Comparison of ENCODE assay signal across 14 mouse cellular contexts in genomic region chr16:45841016-45841415, GRCm38 (mm10).
DNase-seq lines count a peak whose midpoint lies in the region; ATAC-seq and TF ChIP-seq lines count a peak whose summit lies in the region.
"Had no signal": no experiment of that assay in that cellular context is flagged by ENCODE, and none has a peak within 500 bp of the region (broad histone marks: within the 10 kb centered on the region; RNA-seq: fewer than 3 reads in every experiment).

No protein-coding gene starts in this region.

- WGBS in heart, embryonic 13.5 days: 62% methylated on average over 3 of the region's 3 CpGs
- 77% methylated on average over 3 of the region's 3 CpGs for WGBS in limb, embryonic 12.5 days
- 81% methylated on average over 3 of the region's 3 CpGs for WGBS in limb, embryonic 10.5 days
- WGBS in limb, embryonic 13.5 days: 77% methylated on average over 3 of the region's 3 CpGs

- no peaks in the 10 kb centered on the region for H3K27me3 ChIP-seq in heart, embryonic 13.5 days (replicated peaks)
- H3K27me3 ChIP-seq in limb, embryonic 12.5 days: no peaks in the 10 kb centered on the region
- H3K27me3 ChIP-seq in limb, embryonic 10.5 days (ENCODE audit: low read depth, poor library complexity, severe bottlenecking): no peaks in the 10 kb centered on the region
- no peaks in the 10 kb centered on the region for H3K27me3 ChIP-seq in limb, embryonic 13.5 days
- H3K27me3 ChIP-seq: hindbrain, embryonic 12.5 days had no signal

- no peak for DNase-seq in heart, adult 11 months
- DNase-seq in limb, embryonic 10.5 days (ENCODE audit: low spot score): no peak
- peak; percentile 52 for DNase-seq in brain, embryonic 14.5 days (ENCODE audit: low read depth)
- DNase-seq in spleen, postnatal 36 days (ENCODE audit: low spot score in 2 of 2): no peak
- DNase-seq: cerebellum, adult 11-12 months; kidney, adult 18-20 months; midbrain, embryonic 14.5 days; thymus, postnatal 25 days had no signal

- H3K9ac ChIP-seq in heart, embryonic 13.5 days: peak overlapping the region; percentile 21; the same call in 1 of the 2 replicates
- H3K9ac ChIP-seq in limb, embryonic 12.5 days (replicated peaks): 0 out of 2 replicates have a peak overlapping the region, but pooled peaks have one; percentile 4
- H3K9ac ChIP-seq in limb, embryonic 13.5 days: no peak overlapping the region
- H3K9ac ChIP-seq: hindbrain, embryonic 12.5 days had no signal

- H3K9me3 ChIP-seq in heart, embryonic 13.5 days: no peaks in the 10 kb centered on the region
- no peaks in the 10 kb centered on the region for H3K9me3 ChIP-seq in limb, embryonic 12.5 days
- no peaks in the 10 kb centered on the region for H3K9me3 ChIP-seq in limb, embryonic 10.5 days (replicated peaks)
- no peaks in the 10 kb centered on the region for H3K9me3 ChIP-seq in limb, embryonic 13.5 days
- H3K9me3 ChIP-seq: hindbrain, embryonic 12.5 days had no signal

- peak overlapping the region; percentile 89 for H3K4me3 ChIP-seq in heart, embryonic 13.5 days
- H3K4me3 ChIP-seq in limb, embryonic 12.5 days (replicated peaks): 0 out of 2 replicates have a peak overlapping the region, but pooled peaks have one; percentile 4
- H3K4me3 ChIP-seq in limb, embryonic 10.5 days: no peak overlapping the region
- H3K4me3 ChIP-seq in limb, embryonic 13.5 days: peak overlapping the region; percentile 85
- H3K4me3 ChIP-seq: hindbrain, embryonic 12.5 days; left cerebral cortex, adult 2 months had no signal

- H3K4me2 ChIP-seq in heart, embryonic 13.5 days: peak overlapping the region; percentile 80
- peak overlapping the region; percentile 72 for H3K4me2 ChIP-seq in limb, embryonic 12.5 days
- H3K4me2 ChIP-seq in limb, embryonic 13.5 days (replicated peaks): peak overlapping the region; percentile 75

- no peak for TF ChIP-seq POLR2A in brain, embryonic 14.5 days (IDR thresholded peaks at IDR 0.05; ENCODE audit: borderline replicate concordance, extremely low read depth, insufficient read depth, insufficient read length, poor library complexity, severe bottlenecking)

- no peak overlapping the region for H3K27ac ChIP-seq in heart, embryonic 13.5 days (replicated peaks)
- no peak overlapping the region for H3K27ac ChIP-seq in limb, embryonic 12.5 days
- H3K27ac ChIP-seq in limb, embryonic 10.5 days: no peak overlapping the region
- H3K27ac ChIP-seq in limb, embryonic 13.5 days: no peak overlapping the region
- H3K27ac ChIP-seq: hindbrain, embryonic 12.5 days; left cerebral cortex, adult 2 months; macrophage had no signal

- peaks cover 74% of the 10 kb centered on the region for H3K4me1 ChIP-seq in heart, embryonic 13.5 days
- H3K4me1 ChIP-seq in limb, embryonic 12.5 days (replicated peaks): peaks cover 46% of the 10 kb centered on the region
- peaks cover 38% of the 10 kb centered on the region for H3K4me1 ChIP-seq in limb, embryonic 10.5 days
- peaks cover 62% of the 10 kb centered on the region for H3K4me1 ChIP-seq in limb, embryonic 13.5 days

- no peak for ATAC-seq in heart, embryonic 13.5 days (ENCODE audit: extremely low read depth, insufficient number of reproducible peaks, low FRiP score, low TSS enrichment)
- no peak for ATAC-seq in limb, embryonic 12.5 days (ENCODE audit: insufficient number of reproducible peaks, insufficient read depth, low FRiP score, low TSS enrichment, low read depth)
- ATAC-seq in limb, embryonic 13.5 days (ENCODE audit: low FRiP score, low read depth): no peak

- peaks cover 4% of the 10 kb centered on the region; the same call in 1 of the 2 replicates for H3K36me3 ChIP-seq in heart, embryonic 13.5 days
- no peaks in the 10 kb centered on the region for H3K36me3 ChIP-seq in limb, embryonic 12.5 days
- no peaks in the 10 kb centered on the region for H3K36me3 ChIP-seq in limb, embryonic 10.5 days
- no peaks in the 10 kb centered on the region for H3K36me3 ChIP-seq in limb, embryonic 13.5 days
- H3K36me3 ChIP-seq: hindbrain, embryonic 12.5 days had no signal

- no peak for TF ChIP-seq CTCF in brain, embryonic 14.5 days (IDR thresholded peaks at IDR 0.05; ENCODE audit: borderline replicate concordance, extremely low read depth, insufficient read depth, insufficient read length)
